Mouse (Mus musculus) heart, postnatal 25 days (tissue): ENCODE results near the gene Tln1. TPM values are rescaled to one million over a fixed set of nuclear protein-coding genes. Genes with fewer than 3 reads are reported as not detected.
"Not testable (repeated sequence)": the region's sequence is repeated elsewhere in the genome, so short reads cannot be mapped to it uniquely, and the experiment has no call there.

Source experiments
- DNase-seq: peaks from one replicate; pipeline ENCODE4 v3.0.0; 2022; ENCODE audit warnings: low spot score
- intact Hi-C: fragments of 180-260 bp; cut with DNase I; formaldehyde crosslinking; loops from one replicate; pipeline ENCODE4 v1.15.1; 2025
- total RNA-seq, 2 experiments: library from RNA; stranded (reverse); gene quantifications; 2 replicates each; pipeline ENCODE4 v1.2.3; 2021

The Tln1 gene
- total RNA-seq, 2 experiments from 2014 or later: 115 to 124 TPM

GRCm38 (mm10) chr4:43489611-43490010, 72.9 kb downstream of the Tln1 start:
- no peak for DNase-seq
- intact Hi-C loops: loop anchor here (1.0 kb wide), 1 partner anchor 68 kb away; no protein-coding TSS in a partner anchor

GRCm38 (mm10) chr4:43485666-43486065, 76.8 kb downstream of the Tln1 start:
- intact Hi-C loops, DNase-seq: not testable (repeated sequence)

GRCm38 (mm10) chr4:43483535-43484091, 78.9 kb downstream of the Tln1 start, which contains the start of gene Sit1:
Gene Sit1 (minus strand): TSS chr4:43483734.
- DNase-seq: no peak
- intact Hi-C loops: no loop called here

- intact Hi-C loops: no loop called here
These were observed 79.9 kb downstream of the Tln1 start for GRCm38 (mm10) chr4:43482591-43482990.

GRCm38 (mm10) chr4:43481894-43482456, 80.5 kb downstream of the Tln1 start:
- intact Hi-C loops: no loop called here
- no peak for DNase-seq

More at GRCm38 (mm10) chr4:43482591-43482990, 79.9 kb downstream of the Tln1 start:
- DNase-seq: no peak

Other genes starting within 250 kb of the Tln1 start
- gene Rusc2, start 180.7 kb downstream of the Tln1 start, total RNA-seq: 10 to 100 TPM; 35.3 to 49.1 TPM
- gene Fam166b, start 133.6 kb downstream of the Tln1 start, total RNA-seq: not detected
- gene Tesk1, start 120.8 kb downstream of the Tln1 start, total RNA-seq: 10 to 100 TPM; 33.1 to 34.4 TPM
- under 1 TPM; 0.81 to 0.87 TPM for gene Cd72, start 108.1 kb downstream of the Tln1 start, total RNA-seq
- not detected for gene Sit1, start 79.0 kb downstream of the Tln1 start, total RNA-seq
- gene Ccdc107, start 69.8 kb downstream of the Tln1 start, total RNA-seq: 10 to 100 TPM; 26.6 to 31.8 TPM
- under 1 TPM; 0.39 to 0.61 TPM for gene Arhgef39, start 63.0 kb downstream of the Tln1 start, total RNA-seq
- under 1 TPM; 0.31 to 0.34 TPM for gene Car9, start 55.7 kb downstream of the Tln1 start, total RNA-seq
- gene Tpm2, start 38.9 kb downstream of the Tln1 start, total RNA-seq: 10 to 100 TPM; 25.2 to 40.7 TPM
- 10 to 100 TPM; 45.8 to 48.3 TPM for gene Creb3, start 359 bp downstream of the Tln1 start, total RNA-seq
- 10 to 100 TPM; 29.5 to 36.7 TPM for gene Rgp1, start 16.0 kb upstream of the Tln1 start, total RNA-seq
- gene Gba2, start 16.2 kb upstream of the Tln1 start, total RNA-seq: 10 to 100 TPM; 13.5 to 14.3 TPM
- gene Msmp, start 21.8 kb upstream of the Tln1 start, total RNA-seq: under 1 TPM in 1 of 2 experiments, not detected in 1; 0.60 TPM
- 10 to 100 TPM; 35.9 to 42.4 TPM for gene Npr2, start 69.2 kb upstream of the Tln1 start, total RNA-seq
- gene Spag8, start 90.9 kb upstream of the Tln1 start, total RNA-seq: under 1 TPM; 0.21 to 0.31 TPM
- gene Hint2, start 93.8 kb upstream of the Tln1 start, total RNA-seq: 100 to 1,000 TPM; 138 to 147 TPM
- gene Tmem8b, start 106.3 kb upstream of the Tln1 start, total RNA-seq: 10 to 100 TPM; 15.8 to 16.9 TPM
- under 1 TPM; 0.20 to 0.26 TPM for gene Fam221b, start 106.5 kb upstream of the Tln1 start, total RNA-seq
- not detected for gene Olfr70, start 138.1 kb upstream of the Tln1 start, total RNA-seq
- gene Olfr71, start 147.6 kb upstream of the Tln1 start, total RNA-seq: not detected
- 1 to 10 TPM; 3.3 to 3.4 TPM for gene Hrct1, start 164.5 kb upstream of the Tln1 start, total RNA-seq
- gene Spaar, start 167.3 kb upstream of the Tln1 start, total RNA-seq: 1 to 10 TPM; 4.8 to 4.9 TPM
- not detected for gene Olfr159, start 208.3 kb upstream of the Tln1 start, total RNA-seq